Mouse (Mus musculus) macrophage (primary cell): ENCODE data around the gene Gpc6. TPM values are rescaled to one million over a fixed set of nuclear protein-coding genes. Genes with fewer than 3 reads are reported as not detected.

Source experiments
- H3K27ac ChIP-seq: fragments of 350-480 bp; formaldehyde crosslinking; 2 replicates; pipeline ENCODE4 v1.9.0; 2021
- H3K36me3 ChIP-seq: fragments of 350-480 bp; formaldehyde crosslinking; 2 replicates; pipeline ENCODE4 v1.9.0; 2021; ENCODE audit errors: inconsistent target
- H3K4me3 ChIP-seq: fragments of 350-480 bp; formaldehyde crosslinking; 2 replicates; pipeline ENCODE4 v1.9.0; 2021; ENCODE audit errors: inconsistent target
- H3K79me2 ChIP-seq: fragments of 350-480 bp; formaldehyde crosslinking; 2 replicates; pipeline ENCODE4 v1.9.0; 2021; ENCODE audit errors: inconsistent target
- WGBS: methylation state at CpG from one replicate; pipeline ENCODE4 v1.1.7; 2026; ENCODE audit warnings: inconsistent platforms; ENCODE audit not compliant: missing documents; 5-methylcytosine and 5-hydroxymethylcytosine counted together
- polyA plus RNA-seq: library from polyadenylated mRNA; stranded (reverse); fragments of 250-400 nt; gene quantifications from 3 replicates; pipeline ENCODE4 v1.2.4, GENCODE M21; 2018; ENCODE audit warnings: inconsistent platforms

The Gpc6 gene
- polyA plus RNA-seq, 1 experiment from 2014 or later = not detected

DNA sequence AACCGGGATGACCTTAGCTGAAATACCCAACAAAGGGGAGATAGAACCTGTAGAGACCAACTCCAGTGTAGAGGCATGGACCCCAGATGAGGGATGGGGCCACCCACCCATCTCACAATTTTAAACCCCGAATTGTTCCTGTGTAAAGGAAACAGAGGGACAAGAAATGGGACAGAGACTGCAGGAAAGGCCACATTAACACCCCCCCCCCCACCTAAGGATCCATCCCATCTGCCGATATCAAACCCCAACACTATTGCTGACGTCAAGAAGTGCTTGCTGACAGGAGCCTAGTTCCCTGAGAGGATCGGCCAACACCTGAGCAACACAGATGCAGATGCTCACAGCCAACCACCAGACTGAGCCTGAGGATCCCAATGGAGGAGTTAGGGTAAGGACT lies 241.2 kb downstream of the Gpc6 start:
- WGBS = 91% methylated on average over 4 of the region's 5 CpGs
- no peak overlapping the region for H3K27ac ChIP-seq
- H3K36me3 ChIP-seq = no peaks in the 10 kb centered on the region
- no peaks in the 10 kb centered on the region for H3K79me2 ChIP-seq
- H3K4me3 ChIP-seq = no peak overlapping the region

DNA sequence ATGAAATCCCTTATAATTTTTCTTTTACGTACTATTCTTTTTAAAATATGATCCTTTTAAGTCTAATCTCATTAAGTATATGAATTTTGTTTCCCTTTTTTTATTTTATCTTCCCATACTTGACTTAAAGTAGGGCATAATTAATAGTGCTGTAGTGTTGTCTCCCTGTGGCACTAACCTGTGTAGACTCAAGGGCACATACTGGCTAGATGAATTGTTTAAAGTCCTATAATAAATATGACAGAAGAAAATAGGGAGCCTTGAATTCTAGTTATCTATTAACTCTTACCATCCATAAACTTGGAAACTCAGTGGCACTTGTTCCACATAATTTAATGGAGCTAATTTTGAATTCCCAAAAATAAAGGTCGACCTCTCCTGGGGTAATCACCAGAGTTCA lies 268.2 kb downstream of the Gpc6 start:
- 77% methylated on average over 2 of the region's 2 CpGs for WGBS

GRCm38 (mm10) chr14:117202012-117202411 lies 276.9 kb downstream of the Gpc6 start:
- Histone ChIP-seq H3K4me3 (no peak overlapping the region), H3K79me2 (no peaks in the 10 kb centered on the region), H3K36me3 (no peaks in the 10 kb centered on the region), H3K27ac (no peak overlapping the region)
- 85% methylated on average over 2 of the region's 2 CpGs for WGBS

More for the DNA sequence above, 268.2 kb downstream of the Gpc6 start:
- Histone ChIP-seq H3K4me3 (no peak overlapping the region), H3K79me2 (no peaks in the 10 kb centered on the region), H3K36me3 (no peaks in the 10 kb centered on the region), H3K27ac (no peak overlapping the region)

- no peaks in the 10 kb centered on the region for H3K79me2 ChIP-seq
- no peak overlapping the region for H3K4me3 ChIP-seq
- H3K27ac ChIP-seq = no peak overlapping the region
- no peaks in the 10 kb centered on the region for H3K36me3 ChIP-seq
- 6% methylated on average over 3 of the region's 3 CpGs for WGBS
Observed at GRCm38 (mm10) chr14:117203960-117204359, 278.8 kb downstream of the Gpc6 start.

GRCm38 (mm10) chr14:117214373-117214772 lies 289.3 kb downstream of the Gpc6 start:
- Histone ChIP-seq H3K79me2 (no peaks in the 10 kb centered on the region), H3K27ac (no peak overlapping the region)

GRCm38 (mm10) chr14:117226920-117227319 lies 301.8 kb downstream of the Gpc6 start:
- no peak overlapping the region for H3K27ac ChIP-seq
- no peaks in the 10 kb centered on the region for H3K79me2 ChIP-seq
- no peaks in the 10 kb centered on the region for H3K36me3 ChIP-seq
- no peak overlapping the region for H3K4me3 ChIP-seq

More at GRCm38 (mm10) chr14:117214373-117214772, 289.3 kb downstream of the Gpc6 start:
- H3K4me3 ChIP-seq = no peak overlapping the region
- no peaks in the 10 kb centered on the region for H3K36me3 ChIP-seq

DNA sequence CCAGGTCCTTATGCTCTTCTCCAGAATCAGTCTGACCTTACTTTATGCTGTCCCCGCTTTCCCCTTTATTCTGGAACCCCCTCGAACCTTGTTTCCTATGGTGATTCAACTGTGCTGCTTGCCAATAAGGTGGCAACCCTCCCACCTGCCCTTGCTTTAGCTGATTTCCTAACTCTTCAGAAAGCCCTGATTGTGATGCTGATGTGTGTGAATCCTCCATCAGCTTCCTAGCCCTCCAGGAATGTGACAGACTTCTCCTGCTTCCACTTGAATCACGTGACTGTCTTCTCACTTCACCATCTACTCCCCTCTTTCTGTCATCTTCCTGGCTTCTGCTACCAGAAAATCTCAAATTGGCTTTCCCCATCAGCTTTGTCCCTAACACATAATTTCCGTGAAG lies 305.4 kb downstream of the Gpc6 start:
- 65% methylated on average over 4 of the region's 4 CpGs for WGBS
- Histone ChIP-seq H3K27ac (no peak overlapping the region), H3K4me3 (no peak overlapping the region), H3K79me2 (no peaks in the 10 kb centered on the region), H3K36me3 (no peaks in the 10 kb centered on the region)

DNA sequence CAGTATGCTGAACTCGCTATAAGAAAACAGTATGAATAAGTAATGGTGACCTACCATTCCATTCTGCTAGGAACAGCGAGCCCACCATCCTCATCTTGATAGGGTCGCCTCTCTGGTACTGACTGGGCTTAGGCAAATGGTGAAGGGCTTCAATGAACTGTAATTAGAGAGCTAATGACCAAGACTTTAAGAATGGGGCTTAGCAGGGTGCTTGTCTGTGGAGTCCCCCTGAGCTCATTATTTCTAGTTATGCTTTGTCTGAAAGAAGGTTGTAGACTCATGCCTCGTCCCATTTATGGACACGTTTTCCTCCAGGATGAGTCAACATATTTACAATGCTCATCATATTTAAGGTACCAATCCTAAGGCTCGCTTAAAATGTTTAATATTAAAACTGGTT lies 313.1 kb downstream of the Gpc6 start:
- H3K79me2 ChIP-seq = no peaks in the 10 kb centered on the region
- WGBS = 75% methylated on average over 5 of the region's 6 CpGs
- H3K36me3 ChIP-seq = no peaks in the 10 kb centered on the region
- no peak overlapping the region for H3K4me3 ChIP-seq
- H3K27ac ChIP-seq = no peak overlapping the region

GRCm38 (mm10) chr14:117239694-117240427 lies 314.7 kb downstream of the Gpc6 start:
- Histone ChIP-seq H3K36me3 (no peaks in the 10 kb centered on the region), H3K79me2 (no peaks in the 10 kb centered on the region), H3K4me3 (no peak overlapping the region), H3K27ac (no peak overlapping the region)
- 79% methylated on average over 8 of the region's 8 CpGs for WGBS

- H3K36me3 ChIP-seq = no peaks in the 10 kb centered on the region
- 100% methylated on average over 3 of the region's 3 CpGs for WGBS
- no peak overlapping the region for H3K4me3 ChIP-seq
- no peak overlapping the region for H3K27ac ChIP-seq
- H3K79me2 ChIP-seq = no peaks in the 10 kb centered on the region
Observed at GRCm38 (mm10) chr14:117245631-117246030, 320.5 kb downstream of the Gpc6 start.

DNA sequence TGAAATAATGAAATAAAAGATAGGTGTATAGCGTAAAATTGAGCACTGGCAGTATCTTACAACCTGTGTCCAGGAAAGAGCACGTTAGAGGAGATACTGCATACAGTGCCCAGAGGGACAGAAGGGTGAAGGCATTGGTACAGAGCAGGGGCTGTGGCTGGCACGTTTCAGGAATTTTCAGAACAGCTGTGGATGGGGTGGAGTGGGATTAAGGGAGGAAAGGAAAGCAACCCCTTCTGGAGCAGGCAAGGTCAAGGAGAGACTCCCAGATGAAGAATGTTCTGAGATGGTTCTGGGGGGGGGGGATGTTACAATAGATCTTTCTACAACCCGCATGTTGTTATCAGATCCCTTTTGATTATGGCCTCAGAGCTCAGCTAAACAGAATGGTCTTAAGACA lies 331.1 kb downstream of the Gpc6 start:
- H3K27ac ChIP-seq = no peak overlapping the region
- H3K4me3 ChIP-seq = no peak overlapping the region
- no peaks in the 10 kb centered on the region for H3K79me2 ChIP-seq
- 80% methylated on average over 4 of the region's 4 CpGs for WGBS
- H3K36me3 ChIP-seq = no peaks in the 10 kb centered on the region

- Histone ChIP-seq H3K27ac (no peak overlapping the region), H3K79me2 (no peaks in the 10 kb centered on the region), H3K4me3 (no peak overlapping the region), H3K36me3 (no peaks in the 10 kb centered on the region)
Observed at GRCm38 (mm10) chr14:117265653-117266052, 340.5 kb downstream of the Gpc6 start.

DNA sequence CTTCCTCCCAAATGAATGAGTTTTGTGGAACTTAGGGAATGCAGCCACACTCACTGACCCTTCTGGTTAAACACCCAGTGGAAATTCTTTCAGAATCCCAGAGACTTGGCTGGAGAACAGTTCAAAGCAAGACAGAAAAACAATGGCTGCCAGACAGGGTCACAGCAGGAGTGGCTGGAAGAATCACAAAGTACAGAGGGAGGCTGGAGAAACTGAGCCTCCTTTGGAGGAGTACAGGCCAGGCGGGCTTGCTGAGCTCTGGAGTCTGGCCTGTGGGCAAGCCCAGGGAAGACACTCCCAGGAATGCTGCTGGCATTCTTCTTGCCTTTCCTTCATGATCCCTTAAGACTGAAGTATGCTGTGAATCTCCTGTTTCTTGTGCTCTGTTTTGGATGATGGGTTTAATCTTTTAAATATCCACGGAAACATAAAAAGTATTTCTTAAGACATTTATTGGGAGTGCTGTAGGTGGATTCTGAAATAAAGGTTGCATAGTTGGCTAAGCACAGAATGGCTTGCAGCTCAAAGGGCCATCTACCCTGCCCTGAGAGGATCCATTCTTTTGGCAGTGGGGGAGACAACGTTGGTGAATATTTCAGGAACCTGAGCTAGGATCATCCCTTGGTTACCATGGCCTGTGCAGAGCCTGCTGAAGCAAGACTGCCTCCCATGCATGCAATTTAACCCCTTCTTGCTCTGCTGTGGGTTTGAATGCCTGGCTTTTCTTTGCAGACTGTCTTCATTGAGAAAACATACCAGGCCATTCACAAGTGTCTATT lies 342.9 kb downstream of the Gpc6 start:
- whole genome bisulfite sequencing = 78% methylated on average over 3 of the region's 3 CpGs
- H3K36me3 ChIP-seq = no peaks in the 10 kb centered on the region
- no peak overlapping the region for H3K4me3 ChIP-seq
- H3K27ac ChIP-seq = no peak overlapping the region
- H3K79me2 ChIP-seq = no peaks in the 10 kb centered on the region

DNA sequence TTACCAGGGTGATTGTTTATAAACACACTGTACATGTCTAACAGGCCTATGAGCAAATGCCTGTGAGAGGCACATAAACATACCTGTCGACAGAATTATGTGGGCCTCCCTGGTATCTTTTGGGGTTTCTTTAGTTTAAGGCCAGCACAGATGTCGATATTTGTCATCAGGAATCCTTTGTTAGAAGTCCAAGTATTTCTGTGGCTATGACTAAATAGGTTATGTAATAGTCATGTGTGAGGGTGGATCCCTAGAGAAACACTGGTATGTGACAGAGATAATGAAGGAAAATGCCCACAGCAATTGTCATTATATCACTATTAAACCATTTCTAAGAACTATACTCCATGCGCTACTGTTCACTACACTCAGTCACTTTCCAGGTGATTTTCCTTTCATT lies 358.5 kb downstream of the Gpc6 start:
- H3K36me3 ChIP-seq = no peaks in the 10 kb centered on the region
- 92% methylated on average over 3 of the region's 3 CpGs for WGBS
- no peak overlapping the region for H3K27ac ChIP-seq
- no peak overlapping the region for H3K4me3 ChIP-seq
- no peaks in the 10 kb centered on the region for H3K79me2 ChIP-seq

GRCm38 (mm10) chr14:117293746-117294145 lies 368.6 kb downstream of the Gpc6 start:
- no peaks in the 10 kb centered on the region for H3K36me3 ChIP-seq
- H3K79me2 ChIP-seq = no peaks in the 10 kb centered on the region
- H3K4me3 ChIP-seq = no peak overlapping the region
- WGBS = 94% methylated on average over 4 of the region's 4 CpGs
- no peak overlapping the region for H3K27ac ChIP-seq
